In genomic region chr9:6360795-6361194, GRCm38 (mm10) we compare ENCODE assay signal across 17 mouse cellular contexts.
"Had no signal": no experiment of that assay in that cellular context is flagged by ENCODE, and none has a peak within 500 bp of the region (broad histone marks: within the 10 kb centered on the region; RNA-seq: fewer than 3 reads in every experiment).

No protein-coding gene starts in this region.

- DNase-seq: liver, postnatal 0 days; lung, adult 2 months; lung, postnatal 14 days; lung, postnatal 36 days; midbrain, embryonic 14.5 days; right cerebral cortex, postnatal 14 days; thymus, adult 2 months; thymus, postnatal 25 days; thymus, postnatal 4 days had no signal

- ATAC-seq: liver, postnatal 0 days; lung, postnatal 0 days; midbrain, embryonic 16.5 days had no signal

- H3K4me2 ChIP-seq: lung, embryonic 15.5 days; midbrain, embryonic 12.5 days; neural tube, embryonic 12.5 days; stomach, embryonic 15.5 days had no signal

- H3K4me3 ChIP-seq: lung, embryonic 15.5 days; megakaryocyte, embryonic 14.5 days; midbrain, embryonic 10.5 days; midbrain, embryonic 12.5 days; neural tube, embryonic 12.5 days; stomach, embryonic 15.5 days had no signal

- H3K36me3 ChIP-seq: lung, embryonic 15.5 days; midbrain, embryonic 10.5 days; midbrain, embryonic 12.5 days; neural tube, embryonic 12.5 days; stomach, embryonic 15.5 days had no signal

- H3K27me3 ChIP-seq: lung, embryonic 15.5 days; megakaryocyte, embryonic 14.5 days; midbrain, embryonic 12.5 days; neural tube, embryonic 12.5 days; stomach, embryonic 15.5 days had no signal
